9 mouse cellular contexts compared by ENCODE assay signal in genomic region chr17:87473441-87473735, GRCm38 (mm10). TPM values are rescaled to one million over a fixed set of nuclear protein-coding genes. Genes with fewer than 3 reads are reported as not detected.
DNase-seq lines count a peak whose midpoint lies in the region; ATAC-seq and TF ChIP-seq lines count a peak whose summit lies in the region.
"Had no signal": no experiment of that assay in that cellular context is flagged by ENCODE, and none has a peak within 500 bp of the region (broad histone marks: within the 10 kb centered on the region; RNA-seq: fewer than 3 reads in every experiment).

No protein-coding gene starts in this region.

- H3K4me2 ChIP-seq in heart, embryonic 14.5 days (ENCODE audit: low read length): peak overlapping the region; percentile 90
- H3K4me2 ChIP-seq in heart, postnatal 0 days (ENCODE audit: low read depth, low read length): peak overlapping the region; percentile 72
- H3K4me2 ChIP-seq in liver, embryonic 16.5 days (ENCODE audit: low read depth, low read length): peak overlapping the region; percentile 59

- no peaks in the 10 kb centered on the region for H3K27me3 ChIP-seq in heart, embryonic 14.5 days (ENCODE audit: control insufficient read depth, insufficient read depth, low read length)
- no peaks in the 10 kb centered on the region for H3K27me3 ChIP-seq in heart, postnatal 0 days (ENCODE audit: control insufficient read depth, insufficient read depth, low read length)
- H3K27me3 ChIP-seq in liver, embryonic 16.5 days (ENCODE audit: control insufficient read depth, insufficient read depth, low read depth, low read length): peaks cover 29% of the 10 kb centered on the region

- DNase-seq in heart, adult 18-20 months: no peak
- DNase-seq in heart, postnatal 0 days (ENCODE audit: low spot score): no peak
- DNase-seq in layer of hippocampus, adult 9-10 months (ENCODE audit: low spot score): no peak
- no peak for DNase-seq in embryo, embryonic 10.5 days (ENCODE audit: low spot score)

- 3% methylated on average over 9 of the region's 9 CpGs for WGBS in heart, embryonic 14.5 days
- 20% methylated on average over 9 of the region's 9 CpGs for WGBS in bone marrow, adult 2 months
- 11% methylated on average over 9 of the region's 9 CpGs for WGBS in heart, postnatal 0 days
- WGBS in liver, embryonic 16.5 days (ENCODE audit: insufficient replicate concordance): 9% methylated on average over 9 of the region's 9 CpGs

- H3K4me1 ChIP-seq in heart, embryonic 14.5 days (ENCODE audit: control insufficient read depth in 2 of 2, insufficient read depth in 2 of 2, low read length in 2 of 2): peaks cover 15 to 18% of the 10 kb centered on the region in 2 experiments; a peak in 3 of 4 replicates
- H3K4me1 ChIP-seq in bone marrow, adult 2 months (ENCODE audit: control insufficient read depth, insufficient read depth, low read length): no peaks in the 10 kb centered on the region; the same call in 1 of the 2 replicates
- peaks cover 13% of the 10 kb centered on the region for H3K4me1 ChIP-seq in heart, postnatal 0 days (ENCODE audit: control insufficient read depth, insufficient read depth)
- H3K4me1 ChIP-seq in liver, embryonic 16.5 days (ENCODE audit: control insufficient read depth, low read depth, low read length): peaks cover 28% of the 10 kb centered on the region

- TF ChIP-seq POLR2A in bone marrow, adult 2 months (IDR thresholded peaks at IDR 0.05; ENCODE audit: borderline replicate concordance, control insufficient read depth, low read depth, low read length): no peak

- peak overlapping the region; percentile 32 to 34 for H3K4me3 ChIP-seq in heart, embryonic 14.5 days (ENCODE audit: control insufficient read depth in 1 of 2, insufficient read depth in 1 of 2, low read depth in 1 of 2, low read length in 2 of 2)
- no peak overlapping the region for H3K4me3 ChIP-seq in bone marrow, adult 2 months (replicated peaks; ENCODE audit: control insufficient read depth, low read depth, low read length)
- peak overlapping the region; percentile 42 for H3K4me3 ChIP-seq in heart, postnatal 0 days (ENCODE audit: low read depth, low read length)
- peak overlapping the region; percentile 35 for H3K4me3 ChIP-seq in liver, embryonic 16.5 days (ENCODE audit: low read depth, low read length)

- no peak for ATAC-seq in heart, embryonic 14.5 days (ENCODE audit: insufficient number of reproducible peaks, insufficient read depth, low FRiP score, low read depth)
- no peak for ATAC-seq in heart, postnatal 0 days (ENCODE audit: insufficient read depth, low read depth)
- no peak for ATAC-seq in liver, embryonic 16.5 days (ENCODE audit: low read depth)
- ATAC-seq in granulocyte monocyte progenitor cell, adult 5-6 weeks (replicated peaks; ENCODE audit: poor library complexity, severe bottlenecking): no peak

- no peaks in the 10 kb centered on the region for H3K36me3 ChIP-seq in heart, embryonic 14.5 days (ENCODE audit: control insufficient read depth, insufficient read depth, low read length)
- no peaks in the 10 kb centered on the region for H3K36me3 ChIP-seq in heart, postnatal 0 days (replicated peaks; ENCODE audit: control insufficient read depth, insufficient read depth, low read length)
- H3K36me3 ChIP-seq in liver, embryonic 16.5 days (ENCODE audit: control insufficient read depth, insufficient read depth): no peaks in the 10 kb centered on the region

- TF ChIP-seq CTCF in bone marrow, adult 2 months (IDR thresholded peaks at IDR 0.05; ENCODE audit: control insufficient read depth, insufficient read depth, low read length): no peak
- no peak for TF ChIP-seq CTCF in heart, postnatal 0 days (IDR thresholded peaks at IDR 0.05; ENCODE audit: low read depth)

- H3K9me3 ChIP-seq in heart, embryonic 14.5 days (ENCODE audit: control insufficient read depth, low read length): no peaks in the 10 kb centered on the region
- no peaks in the 10 kb centered on the region for H3K9me3 ChIP-seq in heart, postnatal 0 days (replicated peaks; ENCODE audit: control insufficient read depth, low read length)
- no peaks in the 10 kb centered on the region for H3K9me3 ChIP-seq in liver, embryonic 16.5 days (replicated peaks; ENCODE audit: control insufficient read depth, low read length)

- TF ChIP-seq EP300 in heart, postnatal 0 days (IDR thresholded peaks at IDR 0.05; ENCODE audit: low read depth): no peak

- peak overlapping the region; percentile 66 for H3K9ac ChIP-seq in heart, embryonic 14.5 days (ENCODE audit: low read length)
- H3K9ac ChIP-seq in heart, postnatal 0 days (replicated peaks; ENCODE audit: low read depth, low read length): peak overlapping the region; percentile 31
- no peak overlapping the region for H3K9ac ChIP-seq in liver, embryonic 16.5 days (ENCODE audit: low read depth, low read length)

- H3K27ac ChIP-seq in heart, embryonic 14.5 days (replicated peaks in 1 of 2; ENCODE audit: control insufficient read depth in 1 of 2, insufficient read depth in 1 of 2, low read depth in 2 of 2, low read length in 2 of 2): peak overlapping the region; percentile 6 to 30
- H3K27ac ChIP-seq in bone marrow, adult 2 months (ENCODE audit: control insufficient read depth, insufficient read depth, low read depth, low read length, poor library complexity): peak overlapping the region; percentile 23; the same call in 1 of the 2 replicates
- peak overlapping the region; percentile 62 for H3K27ac ChIP-seq in heart, postnatal 0 days (ENCODE audit: low read depth)
- H3K27ac ChIP-seq in liver, embryonic 16.5 days (ENCODE audit: low read length): peak overlapping the region; percentile 16; the same call in 1 of the 2 replicates

RNA-seq across cellular contexts. Expression of gene Calm2, which starts 26.7 kb away (rescaled TPM):
- 565 and 616 TPM in 2 replicates for polyA plus RNA-seq in heart, embryonic 14.5 days (2014; fragmentation: Nextera tagmentation; extraction: Ambion mirVana)
- 100 to 1,000 TPM; 153 TPM for total RNA-seq in heart, adult 18-20 months (2021)
- 210 and 304 TPM in 2 replicates for polyA plus RNA-seq in bone marrow, adult 2 months (2011; ENCODE audit: insufficient read depth, insufficient read length, low replicate concordance, missing spikeins)
- total RNA-seq in heart, postnatal 0 days (2014; rRNA removed; ENCODE audit: low replicate concordance): 129 and 183 TPM in 2 replicates
- polyA plus RNA-seq in heart, postnatal 0 days (2015; fragmentation: Nextera tagmentation; extraction: Ambion mirVana): 389 and 428 TPM in 2 replicates
- 332 and 366 TPM in 2 replicates for polyA plus RNA-seq in liver, embryonic 16.5 days (2015; fragmentation: Nextera tagmentation; extraction: Ambion mirVana)
- 410 and 477 TPM in 2 replicates for total RNA-seq in granulocyte monocyte progenitor cell, adult 5-6 weeks (2014; fragmentation: Nextera tagmentation)
- 1,690 and 1,803 TPM in 2 replicates for total RNA-seq in granulocyte monocyte progenitor cell, adult 5-6 weeks (2017)

RNA-seq across cellular contexts. Expression of gene Stpg4, which starts 45.8 kb away (rescaled TPM):
- polyA plus RNA-seq in heart, embryonic 14.5 days (2014; fragmentation: Nextera tagmentation; extraction: Ambion mirVana): not detected in 2 replicates
- not detected for total RNA-seq in heart, adult 18-20 months (2021)
- polyA plus RNA-seq in bone marrow, adult 2 months (2011; ENCODE audit: insufficient read depth, insufficient read length, low replicate concordance, missing spikeins): not detected in 2 replicates
- total RNA-seq in heart, postnatal 0 days (2014; rRNA removed; ENCODE audit: low replicate concordance): not detected in 2 replicates
- not detected in 2 replicates for polyA plus RNA-seq in heart, postnatal 0 days (2015; fragmentation: Nextera tagmentation; extraction: Ambion mirVana)
- polyA plus RNA-seq in liver, embryonic 16.5 days (2015; fragmentation: Nextera tagmentation; extraction: Ambion mirVana): not detected in 2 replicates
- not detected in 2 replicates for total RNA-seq in granulocyte monocyte progenitor cell, adult 5-6 weeks (2014; fragmentation: Nextera tagmentation)
- total RNA-seq in granulocyte monocyte progenitor cell, adult 5-6 weeks (2017): not detected in 2 replicates
- total RNA-seq: common myeloid progenitor, adult 5-6 weeks had no signal
